Mouse (Mus musculus) fibroblast of lung, adult 2 months (primary cell): ENCODE measurements at regions not wholly inside any gene's neighbourhood (a gene's known extent, or its start where the extent isn't known, plus 50 kb on each side); places are given as distances from the start of the nearest gene placed in this dataset.
A peak's percentile ranks its signal among the peaks of the same experiment; 100 is the strongest.

ENCODE experiments used
- DNase-seq: peaks from one replicate; pipeline ENCODE4 v3.0.0-alpha.2; 2011; ENCODE audit warnings: low read depth

GRCm38 (mm10) chr9:25374161-25374560 lies 107.2 kb upstream of the Eepd1 start:
- DNase-seq: no peak

- DNase-seq: no peak
Measured at GRCm38 (mm10) chr9:25376209-25376608, 105.1 kb upstream of the Eepd1 start.

GRCm38 (mm10) chr9:25377771-25378747 lies 103.3 kb upstream of the Eepd1 start:
- DNase-seq: no peak

GRCm38 (mm10) chr9:25385333-25385732 lies 96.0 kb upstream of the Eepd1 start:
- no peak for DNase-seq

GRCm38 (mm10) chr9:25387876-25388650 lies 93.3 kb upstream of the Eepd1 start:
- DNase-seq: peak; percentile 44

GRCm38 (mm10) chr9:25389351-25389750 lies 92.0 kb upstream of the Eepd1 start:
- no peak for DNase-seq

GRCm38 (mm10) chr9:25400647-25401335 lies 80.6 kb upstream of the Eepd1 start:
- no peak for DNase-seq

- DNase-seq: no peak
Measured at GRCm38 (mm10) chr9:25405848-25406247, 75.5 kb upstream of the Eepd1 start.

GRCm38 (mm10) chr9:25408518-25408917 lies 72.8 kb upstream of the Eepd1 start:
- no peak for DNase-seq

GRCm38 (mm10) chr9:25409729-25410128 lies 71.6 kb upstream of the Eepd1 start:
- no peak for DNase-seq

GRCm38 (mm10) chr9:25413873-25414272 lies 67.5 kb upstream of the Eepd1 start:
- no peak for DNase-seq

GRCm38 (mm10) chr9:25414315-25414714 lies 67.0 kb upstream of the Eepd1 start:
- DNase-seq: no peak

- no peak for DNase-seq
Measured at GRCm38 (mm10) chr9:25426941-25427340, 54.4 kb upstream of the Eepd1 start.

- DNase-seq: no peak
Measured at GRCm38 (mm10) chr9:25429450-25430213, 51.7 kb upstream of the Eepd1 start.
